Mouse (Mus musculus) CD4-positive helper T cell, adult 2 months (primary cell): ENCODE data around the gene Xdh.
"Not testable (repeated sequence)": the region's sequence is repeated elsewhere in the genome, so short reads cannot be mapped to it uniquely, and the experiment has no call there.

Experiments used
- DNase-seq: peaks from one replicate; pipeline ENCODE4 v3.0.0-alpha.2; 2012; ENCODE audit warnings: low read depth, missing footprints, low spot score

Gene Xdh

GRCm38 (mm10) chr17:73882194-73882593 is 67.8 kb downstream of the Xdh start:
- DNase-seq = peak; percentile 75

GRCm38 (mm10) chr17:73881295-73881694 is 68.7 kb downstream of the Xdh start:
- DNase-seq = no peak

GRCm38 (mm10) chr17:73880286-73880685 is 69.7 kb downstream of the Xdh start:
- DNase-seq = no peak

- no peak for DNase-seq
These were observed 70.6 kb downstream of the Xdh start for GRCm38 (mm10) chr17:73879262-73879916.

- no peak for DNase-seq
These were observed 74.3 kb downstream of the Xdh start for GRCm38 (mm10) chr17:73875674-73876073.

GRCm38 (mm10) chr17:73875268-73875667 is 74.7 kb downstream of the Xdh start:
- peak; percentile 39 for DNase-seq

GRCm38 (mm10) chr17:73870956-73871605 is 78.9 kb downstream of the Xdh start:
- DNase-seq = no peak

- peak; percentile 64 for DNase-seq
These were observed 80.8 kb downstream of the Xdh start for GRCm38 (mm10) chr17:73869008-73869685.

GRCm38 (mm10) chr17:73853717-73854116 is 96.3 kb downstream of the Xdh start:
- DNase-seq = no peak

GRCm38 (mm10) chr17:73853041-73853440 is 97.0 kb downstream of the Xdh start:
- no peak for DNase-seq

GRCm38 (mm10) chr17:73847399-73847798 is 102.6 kb downstream of the Xdh start:
- DNase-seq = no peak

GRCm38 (mm10) chr17:73845632-73846031 is 104.4 kb downstream of the Xdh start:
- no peak for DNase-seq

- DNase-seq = no peak
These were observed 107.0 kb downstream of the Xdh start for GRCm38 (mm10) chr17:73842963-73843362.

- not testable (repeated sequence) for DNase-seq
These were observed 110.1 kb downstream of the Xdh start for GRCm38 (mm10) chr17:73839876-73840275.

GRCm38 (mm10) chr17:73839086-73839835 is 110.7 kb downstream of the Xdh start:
- DNase-seq = no peak

- DNase-seq = no peak
These were observed 112.8 kb downstream of the Xdh start for GRCm38 (mm10) chr17:73837244-73837643.

GRCm38 (mm10) chr17:73836601-73837000 is 113.4 kb downstream of the Xdh start:
- DNase-seq = no peak
